Mouse (Mus musculus) urinary bladder, postnatal 14 days (tissue): ENCODE measurements around the gene Mustn1.
A peak's percentile ranks its signal among the peaks of the same experiment; 100 is the strongest.

Source experiments
- DNase-seq: peaks from one replicate; pipeline ENCODE4 v3.0.0; 2021; ENCODE audit warnings: low spot score

Mustn1 gene

GRCm38 (mm10) chr14:30880251-30880650, 1.3 kb downstream of the Mustn1 start:
- DNase-seq: no peak

GRCm38 (mm10) chr14:30880811-30881717, 2.1 kb downstream of the Mustn1 start:
- peak; percentile 71 for DNase-seq

GRCm38 (mm10) chr14:30881718-30882108, 2.7 kb downstream of the Mustn1 start:
- DNase-seq: no peak

- no peak for DNase-seq
Observed at GRCm38 (mm10) chr14:30885298-30885697, 6.3 kb downstream of the Mustn1 start.

- no peak for DNase-seq
Observed at GRCm38 (mm10) chr14:30886204-30886603, 7.2 kb downstream of the Mustn1 start, which contains the start of gene Itih4. TSS of gene Itih4 (plus strand) at chr14:30886476.

GRCm38 (mm10) chr14:30888271-30888732, 9.3 kb downstream of the Mustn1 start:
- peak; percentile 67 for DNase-seq

GRCm38 (mm10) chr14:30899972-30900371, 21.0 kb downstream of the Mustn1 start:
- no peak for DNase-seq

- DNase-seq: no peak
Observed at GRCm38 (mm10) chr14:30902628-30903027, 23.6 kb downstream of the Mustn1 start.

GRCm38 (mm10) chr14:30903036-30903435, 24.0 kb downstream of the Mustn1 start:
- DNase-seq: no peak

GRCm38 (mm10) chr14:30904307-30904706, 25.3 kb downstream of the Mustn1 start:
- DNase-seq: no peak

- no peak for DNase-seq
Observed at GRCm38 (mm10) chr14:30906001-30906400, 27.0 kb downstream of the Mustn1 start.

GRCm38 (mm10) chr14:30907814-30908265, 28.8 kb downstream of the Mustn1 start:
- DNase-seq: no peak

- no peak for DNase-seq
Observed at GRCm38 (mm10) chr14:30911141-30911540, 32.1 kb downstream of the Mustn1 start.

- no peak for DNase-seq
Observed at GRCm38 (mm10) chr14:30912641-30913040, 33.6 kb downstream of the Mustn1 start.

GRCm38 (mm10) chr14:30913404-30913803, 34.4 kb downstream of the Mustn1 start:
- no peak for DNase-seq

GRCm38 (mm10) chr14:30916516-30916915, 37.5 kb downstream of the Mustn1 start:
- no peak for DNase-seq

- DNase-seq: no peak
Observed at GRCm38 (mm10) chr14:30922053-30922670, 43.2 kb downstream of the Mustn1 start.

- no peak for DNase-seq
Observed at GRCm38 (mm10) chr14:30923375-30924105, 44.5 kb downstream of the Mustn1 start, which contains the start of gene Itih3. TSS of gene Itih3 (minus strand) at chr14:30923760.

- DNase-seq: no peak
Observed at GRCm38 (mm10) chr14:30925492-30925891, 46.5 kb downstream of the Mustn1 start.

- DNase-seq: no peak
Observed at GRCm38 (mm10) chr14:30930386-30930785, 51.4 kb downstream of the Mustn1 start.
